Mouse (Mus musculus): Measurements from ENCODE around the gene Olfr1016.

The Olfr1016 gene

GRCm38 (mm10) chr2:85802444-85802843, at the start of gene Olfr1016:
Olfr1016 (minus strand) TSS chr2:85802544.
- DNase-seq (ENCODE audit: low read depth, low spot score) = no peak

GRCm38 (mm10) chr2:85846730-85847129, 44.4 kb upstream of the Olfr1016 start, which contains the start of gene Olfr1020:
Olfr1020 (plus strand) TSS chr2:85847030.
- DNase-seq (ENCODE audit: low read depth, low spot score) = peak; percentile 1

- no peak for DNase-seq (ENCODE audit: low read depth, low spot score)
Measured at GRCm38 (mm10) chr2:85845383-85845782, 43.0 kb upstream of the Olfr1016 start, which contains the start of gene Olfr1019. Olfr1019 (minus strand) TSS chr2:85845483.

- no peak for DNase-seq (ENCODE audit: low read depth, low spot score)
Measured at GRCm38 (mm10) chr2:85818179-85818578, 15.8 kb upstream of the Olfr1016 start, which contains the start of gene Olfr1018. Olfr1018 (plus strand) TSS chr2:85818479.

GRCm38 (mm10) chr2:85804501-85804900, 2.2 kb upstream of the Olfr1016 start:
- DNase-seq (ENCODE audit: low read depth, low spot score) = no peak

- peak; percentile 9 for DNase-seq (ENCODE audit: low read depth, low spot score)
Measured at GRCm38 (mm10) chr2:85792331-85792730, 10.0 kb downstream of the Olfr1016 start.

GRCm38 (mm10) chr2:85781717-85782116, 20.6 kb downstream of the Olfr1016 start, which contains the start of gene Olfr1015:
Olfr1015 (plus strand) TSS chr2:85782017.
- no peak for DNase-seq (ENCODE audit: low read depth, low spot score)

- no peak for DNase-seq (ENCODE audit: low read depth, low spot score)
Measured at GRCm38 (mm10) chr2:85772413-85772812, 29.9 kb downstream of the Olfr1016 start, which contains the start of gene Olfr1014. Olfr1014 (plus strand) TSS chr2:85772713.

- DNase-seq (ENCODE audit: low read depth, low spot score) = no peak
Measured at GRCm38 (mm10) chr2:85766798-85767197, 35.5 kb downstream of the Olfr1016 start, which contains the start of gene Olfr1013. Olfr1013 (plus strand) TSS chr2:85767098.

- DNase-seq (ENCODE audit: low read depth, low spot score) = no peak
Measured at GRCm38 (mm10) chr2:85762666-85763065, 39.7 kb downstream of the Olfr1016 start, which contains the start of gene Olfr1012. Olfr1012 (minus strand) TSS chr2:85762766.

GRCm38 (mm10) chr2:85753822-85754221, 48.5 kb downstream of the Olfr1016 start:
- no peak for DNase-seq (ENCODE audit: low read depth, low spot score)
